Mouse (Mus musculus) heart, postnatal 0 days (tissue): ENCODE measurements around the gene Ppm1m.

ENCODE experiments used
- CTCF ChIP-seq: IDR thresholded peaks from 2 replicates; pipeline ENCODE4 v1.5.1; 2016; ENCODE audit warnings: antibody characterized with exemption, control low read depth, low read depth
- EP300 ChIP-seq: IDR thresholded peaks from 2 replicates; pipeline ENCODE4 v1.6.1; 2016; ENCODE audit warnings: antibody characterized with exemption, low read depth

DNA sequence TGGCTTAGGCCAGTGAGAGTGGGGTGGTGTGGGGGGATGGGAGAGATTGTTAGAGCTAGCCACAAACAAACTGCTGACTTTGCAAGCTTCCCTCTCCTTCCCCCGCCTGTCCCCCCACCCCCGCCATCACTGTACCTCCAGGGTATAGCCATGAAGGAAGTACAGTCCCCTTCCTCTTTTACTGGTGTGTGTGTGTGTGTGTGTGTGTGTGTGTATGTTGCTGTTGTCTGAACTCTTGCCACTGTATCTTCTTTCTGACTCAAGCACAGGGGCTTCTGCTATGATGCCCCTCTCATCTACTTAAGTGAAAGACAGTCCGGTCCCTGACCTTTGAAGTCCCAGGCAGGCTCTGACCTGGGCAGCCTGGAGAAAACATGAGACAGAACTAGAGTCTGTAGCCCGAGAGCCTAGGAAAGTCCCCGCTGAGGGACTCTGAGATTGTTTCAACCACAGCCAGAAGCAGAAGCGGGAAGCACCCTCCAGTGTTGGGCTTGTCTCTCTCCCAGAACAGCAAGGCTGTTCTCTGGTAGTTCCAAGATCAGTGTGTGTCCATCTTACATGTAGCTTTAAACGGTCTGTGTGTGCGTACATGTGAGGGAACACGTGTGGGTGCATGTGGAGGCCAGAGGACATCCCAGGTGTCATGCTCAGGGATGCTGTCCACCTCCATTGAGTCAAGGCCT lies 30.6 kb upstream of the Ppm1m start:
- TF ChIP-seq CTCF = no peak
- no peak for TF ChIP-seq EP300
